Mouse (Mus musculus) cerebellum, adult 8-10 months (tissue): ENCODE results near the gene Glo1.
"Not testable (repeated sequence)": the region's sequence is repeated elsewhere in the genome, so short reads cannot be mapped to it uniquely, and the experiment has no call there.

Source experiments
- DNase-seq: peaks from one replicate; pipeline ENCODE4 v3.0.0; 2022

Glo1 gene

GRCm38 (mm10) chr17:30626719-30627118 is at the start of gene Glo1:
Gene Glo1 (minus strand): TSS chr17:30626871.
- not testable (repeated sequence) for DNase-seq

GRCm38 (mm10) chr17:30675021-30675740 is 48.5 kb upstream of the Glo1 start:
- no peak for DNase-seq

DNA sequence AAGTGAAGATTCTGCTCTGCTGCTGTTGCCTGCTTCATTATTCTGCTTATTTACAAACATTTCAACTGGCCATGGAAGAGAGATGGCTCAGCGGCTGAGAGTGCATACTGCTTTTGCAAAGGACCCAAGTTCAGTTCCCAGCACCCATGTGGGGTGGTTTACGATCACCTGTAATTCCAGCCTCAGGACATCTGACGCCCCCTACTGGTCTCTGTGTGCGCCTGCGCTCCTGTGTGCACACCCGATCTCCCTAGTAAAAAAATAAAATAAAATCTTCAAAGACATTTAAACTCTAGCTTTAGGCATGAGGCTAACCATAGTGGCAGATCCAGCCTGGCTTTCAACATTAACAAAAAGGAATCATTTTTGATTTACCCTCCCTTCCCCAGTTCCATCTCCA is 46.4 kb upstream of the Glo1 start:
- DNase-seq, result no peak

DNA sequence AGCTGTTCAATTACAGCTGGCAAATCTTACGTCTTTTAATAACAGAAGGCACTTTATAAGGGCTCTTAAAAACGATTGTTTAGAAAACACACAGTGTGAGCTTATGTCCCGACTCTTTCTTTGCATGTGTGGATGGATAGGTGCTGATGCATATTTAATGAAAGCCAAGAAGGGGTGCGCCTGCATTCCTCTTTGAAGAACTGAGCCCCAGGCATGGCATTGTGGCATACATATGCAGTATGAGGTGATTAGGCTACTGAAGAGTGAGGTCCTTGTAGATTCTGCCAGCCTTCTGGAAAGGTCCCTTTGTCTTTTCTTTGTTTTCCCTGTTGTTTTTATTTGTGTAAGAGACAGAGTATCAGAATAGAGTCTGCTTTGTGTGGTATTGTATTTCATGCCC is 45.9 kb upstream of the Glo1 start:
- DNase-seq, result no peak

GRCm38 (mm10) chr17:30664856-30665255 is 38.2 kb upstream of the Glo1 start:
- no peak for DNase-seq

- no peak for DNase-seq
Measured at GRCm38 (mm10) chr17:30663170-30663569, 36.5 kb upstream of the Glo1 start.

DNA sequence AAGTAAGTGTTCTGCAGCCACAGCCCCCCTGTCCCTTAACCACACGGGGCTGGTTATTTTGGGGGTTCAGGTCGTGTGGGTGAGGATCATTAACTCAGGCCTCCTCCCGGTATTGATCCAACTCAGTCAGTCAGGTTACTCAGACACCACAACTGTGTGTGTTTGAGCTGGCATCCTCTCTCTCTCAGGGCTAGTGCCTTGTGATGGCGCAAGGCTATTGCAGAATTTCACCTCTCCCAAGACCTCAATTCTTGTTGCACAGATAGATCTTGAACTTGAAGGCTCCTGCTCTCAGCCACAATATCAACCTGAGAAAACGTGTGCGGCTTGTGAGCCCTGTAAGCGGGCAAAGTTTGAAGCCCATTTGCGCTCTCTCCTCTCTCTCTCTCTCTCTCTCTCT is 35.5 kb upstream of the Glo1 start:
- no peak for DNase-seq

GRCm38 (mm10) chr17:30658152-30658544 is 31.5 kb upstream of the Glo1 start:
- peak; percentile 19 for DNase-seq

GRCm38 (mm10) chr17:30657530-30658151 is 31.0 kb upstream of the Glo1 start:
- DNase-seq, result no peak

DNA sequence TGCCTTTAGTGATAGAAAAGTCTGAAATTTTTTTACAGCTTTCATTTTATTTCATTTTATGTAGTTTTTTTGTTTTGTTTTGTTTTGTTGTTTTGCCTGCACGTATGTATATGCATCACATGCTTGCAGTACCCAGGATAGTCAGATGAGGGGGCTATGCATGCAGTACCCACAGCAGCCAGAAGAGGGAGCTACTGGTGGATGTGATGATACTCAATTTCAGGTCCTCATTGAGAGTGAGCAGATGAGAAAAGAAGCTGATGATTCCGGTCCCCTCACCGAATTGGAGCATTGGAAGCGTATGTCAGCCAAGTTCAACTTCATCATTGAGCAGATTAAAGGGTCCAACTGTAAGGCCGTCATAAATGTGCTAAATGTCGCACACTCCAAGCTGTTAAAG is 26.3 kb upstream of the Glo1 start:
- no peak for DNase-seq

- no peak for DNase-seq
Measured at GRCm38 (mm10) chr17:30648770-30649169, 22.1 kb upstream of the Glo1 start.

- no peak for DNase-seq
Measured at GRCm38 (mm10) chr17:30640896-30641295, 14.2 kb upstream of the Glo1 start.

DNA sequence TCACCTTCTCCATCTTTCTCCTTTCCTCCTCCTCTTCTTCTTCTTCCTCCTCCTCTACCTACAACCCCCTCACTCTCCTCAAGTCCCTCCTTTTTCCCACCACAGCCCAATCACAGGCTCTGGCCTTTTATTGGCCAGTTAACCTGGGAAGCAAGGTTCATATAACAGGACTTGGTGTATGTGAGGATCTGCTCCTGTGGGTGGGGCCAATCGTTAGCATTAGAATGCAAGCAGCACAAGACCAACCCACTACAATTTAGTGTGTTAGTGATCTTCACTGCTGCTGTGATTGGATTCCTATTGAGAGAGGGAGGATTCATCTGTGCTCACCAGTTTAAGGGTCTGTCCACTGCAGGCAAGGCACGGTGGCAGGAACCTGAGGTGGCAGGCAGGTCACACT is 12.3 kb upstream of the Glo1 start:
- no peak for DNase-seq

DNA sequence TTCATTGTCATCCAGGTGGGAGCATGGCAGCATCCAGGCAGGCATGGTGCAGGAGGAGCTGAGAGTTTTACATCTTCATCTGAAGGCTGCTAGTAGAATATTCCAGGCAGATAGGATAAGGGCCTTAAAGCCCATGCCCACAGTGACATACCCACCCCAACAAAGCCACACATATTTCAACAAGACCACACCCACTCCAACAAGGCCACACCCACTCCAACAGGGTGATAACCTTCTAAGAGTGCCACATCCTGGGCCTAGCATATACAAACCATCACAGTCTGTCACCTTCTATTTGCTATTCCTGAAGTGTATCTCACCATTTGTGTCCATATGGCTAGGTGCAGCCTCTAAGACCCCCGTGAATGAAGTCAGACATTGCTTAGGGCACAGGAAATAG is 11.0 kb upstream of the Glo1 start:
- DNase-seq, result no peak

- no peak for DNase-seq
Measured at GRCm38 (mm10) chr17:30635367-30635766, 8.7 kb upstream of the Glo1 start.

GRCm38 (mm10) chr17:30624132-30624531 is 2.5 kb downstream of the Glo1 start, which contains the start of gene Dnah8:
Gene Dnah8 (plus strand): TSS chr17:30624354.
- DNase-seq, result not testable (repeated sequence)

- no peak for DNase-seq
Measured at GRCm38 (mm10) chr17:30623200-30623599, 3.5 kb downstream of the Glo1 start.

DNA sequence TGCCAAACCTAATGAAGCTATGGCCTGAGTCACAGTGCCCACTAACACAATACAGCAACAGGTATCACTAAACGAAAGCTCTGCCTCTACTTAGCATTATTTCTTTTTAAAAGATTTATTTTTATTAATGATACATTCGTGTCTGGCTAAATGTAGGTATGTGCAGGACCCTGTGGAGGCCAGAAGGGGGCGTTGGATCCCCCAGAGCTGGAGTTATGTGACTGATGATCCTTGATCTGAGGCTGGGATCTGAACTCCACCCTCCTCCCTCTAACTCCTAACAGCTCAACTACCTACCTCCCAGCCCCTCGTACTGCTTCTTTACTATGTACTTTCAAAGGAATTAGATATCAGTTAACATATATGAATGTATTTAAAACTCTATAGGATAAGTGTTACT is 5.2 kb downstream of the Glo1 start:
- no peak for DNase-seq

DNA sequence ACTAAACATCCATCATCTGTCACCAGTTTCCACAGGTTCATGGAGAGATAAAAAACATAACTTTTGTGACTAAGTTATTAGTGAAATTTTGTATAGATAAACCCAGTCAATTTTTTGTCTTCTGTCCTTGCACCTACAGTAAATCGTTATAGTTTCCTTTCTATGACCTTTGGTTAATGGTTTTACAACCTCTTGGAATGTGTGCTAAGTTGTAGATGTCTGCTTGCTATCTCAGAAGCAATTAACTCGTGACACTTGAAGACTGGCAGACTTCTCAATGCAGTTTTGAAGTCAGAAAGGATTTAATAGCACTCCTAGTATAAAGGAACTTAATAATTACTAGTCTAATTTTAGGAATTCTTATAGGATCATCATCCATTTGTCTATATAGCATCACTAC is 6.1 kb downstream of the Glo1 start:
- no peak for DNase-seq

GRCm38 (mm10) chr17:30619153-30619552 is 7.5 kb downstream of the Glo1 start:
- DNase-seq, result no peak

GRCm38 (mm10) chr17:30618136-30618891 is 8.4 kb downstream of the Glo1 start:
- DNase-seq, result no peak

DNA sequence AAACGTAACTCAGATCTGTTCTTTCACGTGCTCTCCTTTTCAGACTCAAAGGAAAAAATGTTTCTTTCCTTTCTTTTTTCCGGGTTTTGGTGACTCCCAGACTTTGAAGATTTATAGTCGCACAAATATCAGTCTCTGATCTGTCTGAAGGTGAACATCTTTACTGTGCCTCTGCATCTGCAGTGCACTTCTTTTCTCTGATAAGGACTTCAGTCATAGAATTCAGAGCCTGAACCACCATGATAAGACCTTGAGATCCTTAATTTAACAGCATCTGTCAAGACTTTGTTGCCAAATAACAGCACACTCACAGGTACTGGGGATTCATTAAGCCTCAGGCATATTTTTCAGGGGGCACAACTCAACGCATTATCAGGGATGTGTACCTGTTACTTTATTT is 10.5 kb downstream of the Glo1 start:
- DNase-seq, result no peak

GRCm38 (mm10) chr17:30613350-30613749 is 13.3 kb downstream of the Glo1 start:
- DNase-seq, result no peak
